Mouse (Mus musculus): Measurements from ENCODE around the gene Dmkn.
"Not testable (repeated sequence)": the region's sequence is repeated elsewhere in the genome, so short reads cannot be mapped to it uniquely, and the experiment has no call there.

Dmkn gene

DNA sequence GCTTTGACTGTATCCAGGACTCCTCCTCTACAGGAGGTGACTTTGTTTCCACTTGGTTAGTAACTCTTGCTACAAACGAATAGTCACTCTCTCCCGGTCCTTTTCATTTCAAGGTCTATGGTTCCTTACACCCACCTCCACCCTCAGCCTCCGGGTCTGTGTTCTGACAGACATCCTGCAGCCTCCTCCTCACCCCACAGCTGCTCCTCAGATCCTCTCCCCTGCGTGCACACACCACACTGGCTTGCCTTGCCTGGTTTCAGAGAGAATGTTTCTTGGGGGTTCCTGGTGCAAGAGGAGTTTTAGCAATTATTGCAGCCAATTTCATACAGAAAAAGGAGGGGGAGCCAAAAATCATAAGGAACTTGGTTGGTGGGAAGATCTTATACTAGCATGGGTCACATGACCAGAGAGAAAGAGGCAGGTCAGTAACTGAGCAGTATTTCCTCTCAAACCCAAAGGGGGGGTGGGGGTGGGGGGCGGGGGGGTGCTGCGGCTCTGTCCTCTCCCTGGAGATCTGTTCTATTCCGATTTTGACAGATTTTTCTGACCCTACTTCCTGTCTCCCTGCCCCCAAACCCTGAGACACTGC, 57.4 kb downstream of the Dmkn start:
- DNase-seq: no peak

DNA sequence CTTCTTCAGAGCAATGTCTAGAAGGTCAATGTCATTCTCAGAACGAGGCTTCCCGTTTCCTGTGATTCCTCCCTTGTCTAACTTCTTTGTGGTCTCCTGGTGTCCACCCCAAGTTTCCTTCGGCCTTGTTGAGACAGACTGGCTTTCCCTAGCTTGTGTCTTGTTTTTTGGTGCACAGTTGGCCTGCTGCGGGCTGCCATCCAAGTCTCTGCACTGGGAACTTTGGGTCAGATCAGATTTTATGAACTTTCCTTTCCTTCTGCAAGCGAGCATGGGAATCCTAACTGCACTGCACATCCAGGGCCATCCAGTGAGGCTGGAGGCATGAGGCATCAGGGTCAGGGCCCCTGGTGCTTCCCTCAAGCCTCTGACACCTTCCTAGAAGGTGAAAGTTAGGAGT, 58.0 kb downstream of the Dmkn start:
- no peak for DNase-seq

DNA sequence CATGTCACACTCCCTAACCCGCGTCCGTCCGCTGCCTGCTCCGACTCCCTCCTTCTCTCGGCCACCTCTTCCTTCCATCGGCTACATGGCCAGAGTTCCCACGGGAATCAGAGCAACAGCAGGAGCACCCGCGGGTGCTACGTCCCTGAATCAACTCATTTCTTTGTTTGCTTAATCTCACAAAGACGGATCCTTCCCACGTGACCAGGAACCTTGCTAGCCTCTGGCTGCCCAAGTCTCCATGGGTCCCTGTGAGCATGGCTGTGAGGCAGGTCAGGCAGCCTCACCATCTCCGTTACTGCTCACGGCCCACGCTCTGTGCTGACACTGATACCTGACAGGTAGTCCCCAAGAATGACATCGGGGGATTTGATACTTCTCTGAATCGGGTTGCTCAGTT, 60.1 kb downstream of the Dmkn start, which contains the start of gene Ffar2:
Ffar2 (minus strand) TSS at position 101 of the 400 bp plus-strand sequence.
- DNase-seq: no peak

DNA sequence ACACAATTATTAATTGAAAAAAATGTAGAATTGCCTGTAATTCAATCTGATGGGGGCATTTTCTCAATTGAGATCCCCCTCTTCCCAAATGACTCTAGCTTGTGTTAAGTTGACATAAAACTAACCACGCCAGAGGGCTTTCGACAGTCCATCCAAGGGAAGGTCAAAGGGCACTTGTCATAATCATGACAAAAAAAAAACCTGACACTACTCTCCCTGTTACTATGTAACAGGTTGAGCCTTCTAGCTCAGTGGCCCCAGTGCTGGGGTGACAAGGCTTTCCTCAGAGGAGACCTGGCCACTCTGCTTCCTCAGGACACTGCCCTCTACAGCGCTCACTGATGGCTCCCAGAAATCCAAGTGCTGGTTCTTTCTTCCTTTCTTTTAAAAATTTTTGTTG, 60.8 kb downstream of the Dmkn start:
- no peak for DNase-seq

DNA sequence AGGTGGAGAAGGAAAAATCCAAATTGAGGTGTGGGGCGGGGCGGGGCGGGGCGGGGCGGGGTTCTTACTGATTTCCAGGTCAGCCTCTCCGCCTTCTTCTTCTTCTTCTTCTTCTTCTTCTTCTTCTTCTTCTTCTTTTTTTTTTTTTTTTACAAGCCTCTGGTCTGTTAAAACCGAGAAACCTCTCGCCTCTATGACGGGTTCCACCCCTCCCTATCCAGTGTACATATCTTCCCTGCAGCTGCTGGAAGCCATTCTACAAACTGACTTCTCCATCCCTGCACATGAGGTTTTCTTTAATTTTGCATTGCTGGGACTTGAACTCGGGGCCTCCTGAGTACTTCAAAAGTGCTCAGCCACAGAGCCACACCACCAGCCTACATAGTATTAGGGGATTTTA, 63.1 kb downstream of the Dmkn start:
- DNase-seq: no peak

DNA sequence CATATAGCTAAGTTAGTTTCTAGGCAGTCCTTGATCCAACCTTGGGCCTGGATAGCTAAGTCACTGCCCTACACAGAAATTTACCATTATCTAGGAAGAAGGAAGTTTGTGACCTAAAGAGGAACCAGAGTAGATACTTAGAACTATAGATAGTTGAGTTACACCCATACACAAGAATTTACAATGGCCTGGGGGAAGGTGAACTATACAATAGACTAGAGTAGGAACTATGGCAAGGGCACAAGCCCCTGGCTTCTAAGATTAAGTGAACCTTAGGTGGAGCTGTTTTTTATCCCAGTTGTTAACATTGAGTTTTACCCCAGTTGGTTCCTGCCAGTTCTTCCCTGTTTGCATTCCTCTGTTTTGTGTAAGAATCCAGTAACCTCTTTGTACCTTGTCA, 65.3 kb downstream of the Dmkn start:
- not testable (repeated sequence) for DNase-seq

DNA sequence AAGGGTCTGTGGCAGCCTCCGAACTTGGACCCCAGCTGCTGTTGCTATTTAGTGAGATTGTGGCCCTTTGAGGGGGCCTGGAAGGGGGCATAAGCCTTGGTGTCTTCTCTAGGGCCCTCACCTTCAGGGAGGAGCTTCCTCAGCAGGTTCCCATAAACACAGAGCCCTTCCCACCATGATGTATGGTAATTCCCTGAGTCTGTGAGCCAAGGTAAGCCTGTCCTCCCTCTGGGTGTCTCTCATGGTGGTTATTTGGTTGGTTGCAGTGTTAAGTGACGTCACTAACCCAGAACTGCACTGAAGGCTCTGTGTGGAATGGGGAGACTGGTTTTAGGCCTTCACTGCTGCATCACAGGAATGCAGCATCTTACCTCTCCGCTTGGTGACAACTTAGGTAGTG, 65.9 kb downstream of the Dmkn start:
- no peak for DNase-seq
